Mouse (Mus musculus): ENCODE data around the gene U2af1l4. TPM values are rescaled to one million over a fixed set of nuclear protein-coding genes. Genes with fewer than 3 reads are reported as not detected.

The U2af1l4 gene
- 110 and 115 TPM in 2 replicates for polyA plus RNA-seq (2014; fragmentation: Nextera tagmentation; extraction: Ambion mirVana)

- H3K4me1 ChIP-seq (ENCODE audit: control insufficient read depth in 2 of 2, insufficient read depth in 2 of 2, low read length in 2 of 2), result peaks cover 5 to 11% of the 10 kb centered on the region in 2 experiments
- H3K9ac ChIP-seq (ENCODE audit: low read length), result peak within 1 kb of the TSS; percentile 90
- ATAC-seq (ENCODE audit: insufficient number of reproducible peaks, insufficient read depth, low FRiP score, low read depth), result peak; percentile 89
- peak within 1 kb of the TSS; percentile 95 to 98 for H3K27ac ChIP-seq (replicated peaks in 1 of 2; ENCODE audit: control insufficient read depth in 1 of 2, insufficient read depth in 1 of 2, low read depth in 2 of 2, low read length in 2 of 2)
- H3K36me3 ChIP-seq (ENCODE audit: control insufficient read depth, insufficient read depth, low read length), result peaks cover 42% of the 10 kb centered on the region
- peak within 1 kb of the TSS; percentile 88 for H3K4me2 ChIP-seq (ENCODE audit: low read length)
- under 1% methylated on average over 45 of the region's 45 CpGs for whole genome bisulfite sequencing
- no peaks in the 10 kb centered on the region for H3K9me3 ChIP-seq (ENCODE audit: control insufficient read depth, low read length)
- H3K27me3 ChIP-seq (ENCODE audit: control insufficient read depth, insufficient read depth, low read length), result no peaks in the 10 kb centered on the region
- H3K4me3 ChIP-seq (ENCODE audit: control insufficient read depth in 1 of 2, insufficient read depth in 1 of 2, low read depth in 1 of 2, low read length in 2 of 2), result peak within 1 kb of the TSS; percentile 79 to 80
Observed at GRCm38 (mm10) chr7:30563117-30563905, at the start of gene U2af1l4, which contains the start of the genes Gm49396 and Psenen. Gene U2af1l4 (plus strand): TSS chr7:30563301. Gene Gm49396 (plus strand): TSS chr7:30563344. Gene Psenen (minus strand): TSS chr7:30563627.

- Histone ChIP-seq H3K4me1 (ENCODE audit: control insufficient read depth in 2 of 2, insufficient read depth in 2 of 2, low read length in 2 of 2) (no peaks in the 10 kb centered on the region), H3K9ac (ENCODE audit: low read length) (no peak overlapping the region), H3K4me3 (ENCODE audit: control insufficient read depth in 1 of 2, insufficient read depth in 1 of 2, low read depth in 1 of 2, low read length in 2 of 2) (no peak overlapping the region), H3K4me2 (ENCODE audit: low read length) (no peak overlapping the region), H3K36me3 (ENCODE audit: control insufficient read depth, insufficient read depth, low read length) (no peaks in the 10 kb centered on the region), H3K9me3 (ENCODE audit: control insufficient read depth, low read length) (no peaks in the 10 kb centered on the region), H3K27ac (replicated peaks in 1 of 2; ENCODE audit: control insufficient read depth in 1 of 2, insufficient read depth in 1 of 2, low read depth in 2 of 2, low read length in 2 of 2) (no peak overlapping the region), H3K27me3 (ENCODE audit: control insufficient read depth, insufficient read depth, low read length) (peaks cover 14% of the 10 kb centered on the region; the same call in 1 of the 2 replicates)
- no peak for ATAC-seq (ENCODE audit: insufficient number of reproducible peaks, insufficient read depth, low FRiP score, low read depth)
- WGBS, result 49% methylated on average over 24 of the region's 24 CpGs
Observed at GRCm38 (mm10) chr7:30515003-30515760, 47.9 kb upstream of the U2af1l4 start.

GRCm38 (mm10) chr7:30518325-30518724 lies 44.8 kb upstream of the U2af1l4 start:
- ATAC-seq (ENCODE audit: insufficient number of reproducible peaks, insufficient read depth, low FRiP score, low read depth), result no peak

GRCm38 (mm10) chr7:30520396-30520795 lies 42.7 kb upstream of the U2af1l4 start:
- H3K9ac ChIP-seq (ENCODE audit: low read length), result no peak overlapping the region

More at GRCm38 (mm10) chr7:30518325-30518724, 44.8 kb upstream of the U2af1l4 start:
- WGBS, result 36% methylated on average over 8 of the region's 8 CpGs
- no peaks in the 10 kb centered on the region for H3K4me1 ChIP-seq (ENCODE audit: control insufficient read depth in 2 of 2, insufficient read depth in 2 of 2, low read length in 2 of 2)
- no peaks in the 10 kb centered on the region for H3K36me3 ChIP-seq (ENCODE audit: control insufficient read depth, insufficient read depth, low read length)
- no peak overlapping the region for H3K27ac ChIP-seq (replicated peaks in 1 of 2; ENCODE audit: control insufficient read depth in 1 of 2, insufficient read depth in 1 of 2, low read depth in 2 of 2, low read length in 2 of 2)
- H3K4me2 ChIP-seq (ENCODE audit: low read length), result no peak overlapping the region
- no peak overlapping the region for H3K4me3 ChIP-seq (ENCODE audit: control insufficient read depth in 1 of 2, insufficient read depth in 1 of 2, low read depth in 1 of 2, low read length in 2 of 2)
- H3K9ac ChIP-seq (ENCODE audit: low read length), result no peak overlapping the region
- peaks cover 14% of the 10 kb centered on the region; the same call in 1 of the 2 replicates for H3K27me3 ChIP-seq (ENCODE audit: control insufficient read depth, insufficient read depth, low read length)
- H3K9me3 ChIP-seq (ENCODE audit: control insufficient read depth, low read length), result no peaks in the 10 kb centered on the region

GRCm38 (mm10) chr7:30520856-30521255 lies 42.2 kb upstream of the U2af1l4 start:
- Histone ChIP-seq H3K9me3 (ENCODE audit: control insufficient read depth, low read length) (no peaks in the 10 kb centered on the region), H3K4me3 (ENCODE audit: control insufficient read depth in 1 of 2, insufficient read depth in 1 of 2, low read depth in 1 of 2, low read length in 2 of 2) (no peak overlapping the region), H3K27ac (replicated peaks in 1 of 2; ENCODE audit: control insufficient read depth in 1 of 2, insufficient read depth in 1 of 2, low read depth in 2 of 2, low read length in 2 of 2) (no peak overlapping the region), H3K4me1 (ENCODE audit: control insufficient read depth in 2 of 2, insufficient read depth in 2 of 2, low read length in 2 of 2) (no peaks in the 10 kb centered on the region), H3K9ac (ENCODE audit: low read length) (no peak overlapping the region), H3K4me2 (ENCODE audit: low read length) (no peak overlapping the region), H3K27me3 (ENCODE audit: control insufficient read depth, insufficient read depth, low read length) (no peaks in the 10 kb centered on the region; the same call in 1 of the 2 replicates), H3K36me3 (ENCODE audit: control insufficient read depth, insufficient read depth, low read length) (peaks cover 24% of the 10 kb centered on the region)
- WGBS, result 77% methylated on average over 5 of the region's 5 CpGs
- ATAC-seq (ENCODE audit: insufficient number of reproducible peaks, insufficient read depth, low FRiP score, low read depth), result no peak

More at GRCm38 (mm10) chr7:30520396-30520795, 42.7 kb upstream of the U2af1l4 start:
- Histone ChIP-seq H3K27me3 (ENCODE audit: control insufficient read depth, insufficient read depth, low read length) (peaks cover 3% of the 10 kb centered on the region; the same call in 1 of the 2 replicates), H3K27ac (replicated peaks in 1 of 2; ENCODE audit: control insufficient read depth in 1 of 2, insufficient read depth in 1 of 2, low read depth in 2 of 2, low read length in 2 of 2) (no peak overlapping the region), H3K4me2 (ENCODE audit: low read length) (no peak overlapping the region), H3K4me3 (ENCODE audit: control insufficient read depth in 1 of 2, insufficient read depth in 1 of 2, low read depth in 1 of 2, low read length in 2 of 2) (no peak overlapping the region), H3K36me3 (ENCODE audit: control insufficient read depth, insufficient read depth, low read length) (peaks cover 19% of the 10 kb centered on the region), H3K4me1 (ENCODE audit: control insufficient read depth in 2 of 2, insufficient read depth in 2 of 2, low read length in 2 of 2) (no peaks in the 10 kb centered on the region), H3K9me3 (ENCODE audit: control insufficient read depth, low read length) (no peaks in the 10 kb centered on the region)
- 75% methylated on average over 4 of the region's 4 CpGs for WGBS
- no peak for ATAC-seq (ENCODE audit: insufficient number of reproducible peaks, insufficient read depth, low FRiP score, low read depth)

GRCm38 (mm10) chr7:30522871-30523270 lies 40.2 kb upstream of the U2af1l4 start:
- Histone ChIP-seq H3K9me3 (ENCODE audit: control insufficient read depth, low read length) (no peaks in the 10 kb centered on the region), H3K4me1 (ENCODE audit: control insufficient read depth in 2 of 2, insufficient read depth in 2 of 2, low read length in 2 of 2) (no peaks in the 10 kb centered on the region)
- 87% methylated on average over 10 of the region's 10 CpGs for WGBS

GRCm38 (mm10) chr7:30524487-30524886 lies 38.6 kb upstream of the U2af1l4 start:
- Histone ChIP-seq H3K4me2 (ENCODE audit: low read length) (no peak overlapping the region), H3K36me3 (ENCODE audit: control insufficient read depth, insufficient read depth, low read length) (peaks cover 59% of the 10 kb centered on the region), H3K9me3 (ENCODE audit: control insufficient read depth, low read length) (no peaks in the 10 kb centered on the region), H3K27me3 (ENCODE audit: control insufficient read depth, insufficient read depth, low read length) (0 out of 2 replicates have a peak, but pooled peaks cover 3% of the 10 kb centered on the region), H3K4me3 (ENCODE audit: control insufficient read depth in 1 of 2, insufficient read depth in 1 of 2, low read depth in 1 of 2, low read length in 2 of 2) (no peak overlapping the region), H3K4me1 (ENCODE audit: control insufficient read depth in 2 of 2, insufficient read depth in 2 of 2, low read length in 2 of 2) (no peaks in the 10 kb centered on the region), H3K9ac (ENCODE audit: low read length) (no peak overlapping the region), H3K27ac (replicated peaks in 1 of 2; ENCODE audit: control insufficient read depth in 1 of 2, insufficient read depth in 1 of 2, low read depth in 2 of 2, low read length in 2 of 2) (no peak overlapping the region)
- ATAC-seq (ENCODE audit: insufficient number of reproducible peaks, insufficient read depth, low FRiP score, low read depth), result no peak
- WGBS, result 81% methylated on average over 6 of the region's 6 CpGs

More at GRCm38 (mm10) chr7:30522871-30523270, 40.2 kb upstream of the U2af1l4 start:
- Histone ChIP-seq H3K4me3 (ENCODE audit: control insufficient read depth in 1 of 2, insufficient read depth in 1 of 2, low read depth in 1 of 2, low read length in 2 of 2) (no peak overlapping the region), H3K27me3 (ENCODE audit: control insufficient read depth, insufficient read depth, low read length) (peaks cover under 1% of the 10 kb centered on the region; the same call in 1 of the 2 replicates), H3K36me3 (ENCODE audit: control insufficient read depth, insufficient read depth, low read length) (peaks cover 43% of the 10 kb centered on the region), H3K4me2 (ENCODE audit: low read length) (no peak overlapping the region), H3K27ac (replicated peaks in 1 of 2; ENCODE audit: control insufficient read depth in 1 of 2, insufficient read depth in 1 of 2, low read depth in 2 of 2, low read length in 2 of 2) (no peak overlapping the region), H3K9ac (ENCODE audit: low read length) (no peak overlapping the region)
- no peak for ATAC-seq (ENCODE audit: insufficient number of reproducible peaks, insufficient read depth, low FRiP score, low read depth)
